Mouse (Mus musculus): Measurements from ENCODE around the gene Srgap2.

DNA sequence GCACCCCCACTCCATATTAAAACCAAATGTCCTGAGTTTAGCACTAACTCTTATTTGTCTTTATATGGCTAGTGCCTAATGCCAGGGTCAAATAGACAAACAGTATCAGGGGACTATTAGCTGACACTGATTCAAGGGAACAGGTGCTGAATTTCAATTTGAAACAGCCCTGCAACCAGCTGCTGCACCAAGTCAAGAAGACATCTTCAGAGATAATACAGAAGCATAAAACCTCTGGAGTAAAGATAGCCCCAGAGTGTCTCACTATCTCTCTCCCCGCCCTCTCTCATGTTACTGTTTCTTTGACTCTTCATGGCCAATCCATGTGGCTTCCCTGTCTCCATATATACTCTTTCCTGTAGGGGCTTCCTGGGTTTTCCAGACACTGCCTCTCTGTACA, 167.5 kb downstream of the Srgap2 start:
- TF ChIP-seq TAL1 (IDR thresholded peaks at IDR 0.05; ENCODE audit: low read length) (no peak), GATA1 (IDR thresholded peaks at IDR 0.05; ENCODE audit: low read length) (no peak)

All from erythroblast, embryonic 14.5 days (primary cell).